Mouse (Mus musculus) thymus, adult 2 months (tissue): Measurements from ENCODE around the gene Oas1c.

Experiments used
- CTCF ChIP-seq: fragments of 200-500 bp; IDR thresholded peaks from 2 replicates; pipeline ENCODE4 v1.5.1; 2012; ENCODE audit warnings: mild to moderate bottlenecking, control low read depth, low read length, moderate library complexity, borderline replicate concordance; ENCODE audit not compliant: control insufficient read depth, poor library complexity, insufficient read depth; ENCODE audit errors: extremely low read depth
- POLR2A ChIP-seq: fragments of 200-500 bp; IDR thresholded peaks from 2 replicates; pipeline ENCODE4 v1.6.1; 2012; ENCODE audit warnings: mild to moderate bottlenecking, low read length, control low read depth, moderate library complexity; ENCODE audit not compliant: control insufficient read depth, poor library complexity, insufficient read depth; ENCODE audit errors: extremely low read depth

GRCm38 (mm10) chr5:120754215-120754614 is 58.1 kb downstream of the Oas1c start:
- TF ChIP-seq POLR2A (no peak), CTCF (no peak)
